Mouse (Mus musculus) lung, postnatal 25 days (tissue): ENCODE measurements around the gene Ccdc61.

ENCODE experiments used
- DNase-seq: peaks from one replicate; pipeline ENCODE4 v3.0.0; 2022; ENCODE audit warnings: low spot score

The Ccdc61 gene

GRCm38 (mm10) chr7:18910241-18910831, at the start of gene Ccdc61:
Ccdc61 (minus strand) TSS chr7:18910415.
- DNase-seq = peak; percentile 99

GRCm38 (mm10) chr7:18959446-18959845, 49.2 kb upstream of the Ccdc61 start:
- peak; percentile 67 for DNase-seq

GRCm38 (mm10) chr7:18958384-18958766, 48.2 kb upstream of the Ccdc61 start:
- no peak for DNase-seq

GRCm38 (mm10) chr7:18957569-18958383, 47.6 kb upstream of the Ccdc61 start:
- peak; percentile 37 for DNase-seq

DNA sequence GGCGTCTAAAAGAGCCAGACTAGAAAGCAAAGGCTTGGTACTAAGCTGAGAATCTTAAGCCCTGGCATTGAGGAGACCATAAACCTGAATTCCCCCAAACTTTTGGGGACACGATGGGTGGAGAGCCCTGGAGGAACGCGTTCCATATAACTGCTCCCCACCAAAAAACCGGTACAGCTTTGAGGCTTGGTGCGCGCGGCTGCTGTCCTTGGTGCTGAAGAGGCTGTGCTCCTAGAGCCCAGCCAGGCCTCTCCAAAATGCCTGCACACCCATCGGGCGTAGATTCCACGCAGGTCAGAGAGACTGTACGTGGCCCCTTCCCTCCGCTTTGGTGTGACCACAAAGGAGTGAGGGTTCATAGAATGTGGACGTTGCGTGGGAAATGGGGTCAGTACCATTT, 41.2 kb upstream of the Ccdc61 start:
- no peak for DNase-seq

DNA sequence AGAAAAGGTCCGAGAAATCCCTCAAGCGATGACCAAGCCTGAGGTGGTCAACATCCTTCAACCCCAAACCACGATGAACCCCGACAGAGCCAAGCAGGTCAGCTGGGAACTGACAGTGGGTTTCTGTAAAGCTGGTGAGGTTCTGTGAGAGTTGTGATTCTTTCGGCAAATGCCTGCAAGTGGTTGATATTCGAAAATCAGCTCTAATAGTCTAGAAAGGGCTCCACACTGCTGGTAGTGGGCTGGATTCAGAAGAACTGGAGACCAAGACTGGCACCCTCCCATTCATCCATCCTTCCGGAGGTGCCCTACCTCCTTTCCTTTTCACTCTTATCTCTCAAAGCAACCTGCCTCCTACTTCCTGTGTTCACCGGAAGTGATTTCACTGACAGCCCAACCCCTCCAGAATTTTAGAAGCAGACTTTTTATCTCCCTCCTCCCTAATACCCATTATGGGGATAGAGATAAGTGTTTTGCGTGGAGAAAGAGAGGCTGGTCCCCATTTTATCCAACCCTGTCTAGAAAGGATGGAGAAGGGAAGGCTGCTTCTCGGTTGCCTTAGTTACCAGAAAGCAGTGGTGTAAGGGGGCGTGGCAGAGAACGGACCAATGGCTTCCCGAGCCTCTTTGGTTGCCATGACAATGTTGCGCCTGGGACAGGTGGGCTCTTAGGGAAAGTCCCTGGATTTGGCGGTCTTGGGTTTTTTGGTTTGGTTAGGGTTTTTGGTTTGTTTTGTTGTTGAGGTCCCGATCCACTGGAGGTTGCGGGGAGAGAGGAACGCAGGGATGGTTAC, 40.5 kb upstream of the Ccdc61 start:
- no peak for DNase-seq

DNA sequence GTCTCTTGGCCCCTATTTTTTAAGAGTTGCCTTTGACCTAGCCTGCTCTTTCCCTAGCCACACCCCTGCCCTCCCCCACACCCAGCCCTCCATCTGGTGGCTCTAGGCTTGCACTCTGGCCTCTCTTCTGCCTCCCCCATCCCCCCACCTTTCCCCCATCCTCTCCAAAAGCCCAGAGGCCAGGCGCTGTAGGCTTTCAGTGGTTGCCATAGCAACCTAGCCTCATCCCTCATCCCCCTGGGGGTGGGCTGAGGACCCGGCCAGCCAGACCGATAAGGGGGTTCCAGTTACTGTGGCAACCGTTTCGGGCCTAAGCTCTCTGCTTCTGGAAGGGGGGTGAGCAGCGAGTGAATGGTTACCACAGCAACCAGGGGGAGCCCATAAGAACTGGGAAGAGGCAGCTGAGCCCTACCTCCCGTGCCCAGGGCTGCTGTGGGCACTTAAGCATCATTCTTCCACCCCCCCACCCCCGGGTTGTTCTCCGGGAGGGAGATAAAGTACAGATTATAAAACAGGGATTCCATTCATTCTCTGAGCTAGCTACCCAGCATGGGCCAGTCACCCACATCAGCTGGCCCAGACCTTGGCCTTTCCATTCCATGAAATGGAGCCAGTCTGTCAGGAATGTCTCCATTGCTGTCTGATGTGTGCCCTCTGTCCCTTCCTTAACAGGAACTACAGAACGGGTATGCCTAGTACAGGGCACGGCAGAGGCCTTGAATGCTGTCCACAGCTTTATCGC, 39.7 kb upstream of the Ccdc61 start:
- DNase-seq = no peak

DNA sequence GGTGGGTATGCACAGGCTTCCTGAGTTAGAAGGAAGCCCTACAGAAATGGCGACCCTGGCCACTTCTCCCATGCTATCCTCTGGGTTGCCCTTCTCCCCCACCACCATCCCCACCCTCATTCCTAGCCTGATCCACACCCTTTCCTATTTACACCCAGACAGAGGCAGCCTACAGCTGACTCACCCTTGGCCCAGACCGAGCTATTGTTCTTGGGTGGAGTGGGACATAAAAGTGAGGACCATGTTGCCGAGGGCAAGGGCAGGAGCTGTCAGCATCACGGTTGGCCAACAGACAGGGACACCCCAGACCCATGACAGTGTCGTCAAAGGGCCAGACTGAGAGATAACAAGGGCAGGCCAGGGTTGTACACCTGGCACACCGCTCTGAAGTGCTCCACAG, 37.9 kb upstream of the Ccdc61 start:
- peak; percentile 87 for DNase-seq

DNA sequence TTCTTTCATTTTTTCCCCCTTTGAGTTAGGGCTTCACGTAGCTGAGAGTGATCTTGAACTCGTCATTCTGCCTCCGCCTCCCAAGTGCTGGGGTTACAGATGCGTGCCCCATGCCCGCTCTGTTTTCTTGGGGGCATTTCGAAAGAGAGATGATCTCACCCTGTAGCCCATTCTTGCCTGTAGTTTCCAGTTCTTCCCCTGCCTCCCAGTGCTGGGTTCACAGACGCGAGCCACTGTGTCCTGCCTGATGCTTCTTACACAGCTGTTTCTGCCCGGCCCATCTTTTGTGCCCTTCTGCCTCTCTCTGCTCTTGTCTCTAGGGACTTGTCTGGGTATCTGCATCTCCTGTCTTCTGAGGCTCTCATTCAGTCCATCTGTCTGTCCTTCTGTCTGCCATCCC, 32.6 kb upstream of the Ccdc61 start:
- DNase-seq = no peak

DNA sequence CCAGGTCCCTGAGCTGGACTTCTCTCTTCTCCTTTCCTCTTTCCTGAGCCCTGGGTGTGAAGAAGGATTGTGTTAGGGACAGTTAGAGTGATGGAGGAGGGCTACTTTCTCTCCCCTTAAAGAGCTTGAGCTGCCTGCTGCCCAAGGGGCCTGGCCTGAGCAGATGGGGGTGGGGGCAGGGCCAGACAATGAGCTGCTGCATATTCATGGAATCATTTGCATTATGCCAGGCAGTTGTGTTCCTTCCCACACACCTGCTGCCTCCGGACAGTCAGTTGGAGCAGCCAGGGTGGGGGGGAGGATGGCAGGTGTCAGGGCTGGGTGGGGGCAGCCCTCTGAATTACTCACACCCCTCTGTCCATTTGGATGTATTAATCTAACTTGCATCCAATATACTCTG, 32.2 kb upstream of the Ccdc61 start:
- DNase-seq = no peak

- peak; percentile 71 for DNase-seq
These were observed 17.5 kb upstream of the Ccdc61 start for GRCm38 (mm10) chr7:18927759-18928158.

DNA sequence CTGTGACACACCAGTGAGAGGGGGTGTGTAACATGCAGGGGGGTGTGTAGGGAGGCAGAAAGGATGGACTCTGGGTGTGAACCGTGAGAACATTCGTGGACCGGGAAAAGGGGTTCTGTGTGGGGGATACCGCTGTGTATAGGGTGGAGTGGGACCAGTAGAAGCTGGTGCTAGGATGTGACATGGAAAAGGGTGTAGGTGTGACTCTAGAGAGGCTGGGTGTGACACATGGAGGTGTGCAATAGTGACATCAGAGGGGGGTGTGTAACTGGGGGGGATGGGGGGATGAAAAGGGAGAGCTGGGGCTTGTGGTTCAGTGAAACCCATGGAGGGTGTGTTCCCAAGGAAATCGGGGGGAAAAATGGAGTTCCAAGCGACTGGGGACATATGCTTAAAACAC, 16.7 kb upstream of the Ccdc61 start:
- no peak for DNase-seq

DNA sequence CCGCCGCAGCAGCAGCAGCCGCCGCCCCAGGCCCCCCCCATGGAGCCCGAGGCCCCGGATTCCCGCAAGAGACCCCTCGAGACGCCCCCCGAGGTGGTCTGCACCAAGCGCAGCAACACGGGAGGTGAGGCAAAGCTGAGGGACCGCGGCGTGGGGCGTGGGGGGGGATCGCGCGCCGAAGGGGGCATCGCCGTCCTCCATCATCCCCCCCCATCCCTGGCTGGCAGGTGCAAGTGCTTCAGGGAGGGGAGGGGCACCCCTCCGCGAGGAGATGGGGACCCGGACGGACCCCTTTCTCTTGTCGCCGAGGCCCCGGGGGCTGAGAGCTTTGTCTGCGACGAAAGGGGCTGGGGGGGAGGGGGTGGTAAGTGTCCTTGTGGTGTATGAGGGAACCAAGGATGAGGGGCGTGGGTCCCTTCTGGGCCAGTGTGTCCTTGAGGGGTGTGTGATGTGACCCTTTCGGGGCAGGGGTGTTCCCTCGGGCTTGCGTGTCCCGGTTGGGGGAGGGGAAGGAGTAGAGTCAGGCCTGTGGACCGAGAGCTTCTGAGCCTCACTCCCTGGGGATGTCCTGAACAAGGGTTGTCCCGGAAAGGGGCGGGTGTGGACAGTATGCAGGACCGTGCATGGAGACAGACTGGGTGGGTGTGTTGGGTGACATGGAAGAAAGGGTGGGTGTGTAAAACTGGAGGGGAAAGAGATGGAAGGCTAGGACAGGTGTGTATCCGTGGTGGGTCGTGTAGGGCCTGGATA, 16.0 kb upstream of the Ccdc61 start:
- DNase-seq = peak; percentile 70

GRCm38 (mm10) chr7:18925162-18925938, 15.1 kb upstream of the Ccdc61 start, which contains the start of gene Nova2:
Nova2 (plus strand) TSS chr7:18925888.
- peak; percentile 90 for DNase-seq

DNA sequence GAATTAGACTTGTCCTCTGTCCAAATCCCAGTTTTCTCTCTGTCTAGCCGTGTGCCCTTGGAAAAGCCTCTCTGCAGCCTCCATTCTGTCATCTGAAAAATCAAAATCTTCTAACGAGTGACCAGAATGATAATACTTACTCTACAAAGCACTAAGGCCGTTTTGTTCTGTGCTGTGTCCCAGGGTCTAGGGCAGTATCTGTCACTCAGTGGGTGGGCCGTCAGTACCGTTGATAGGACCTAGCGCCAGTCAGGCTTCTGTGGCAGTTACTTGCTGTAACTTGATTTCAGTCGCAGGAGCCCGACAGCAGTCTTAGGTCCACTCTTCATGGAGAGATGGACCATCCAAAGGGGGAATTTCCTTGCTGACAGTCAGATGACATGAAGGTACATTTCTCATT, 14.1 kb upstream of the Ccdc61 start:
- DNase-seq = no peak

GRCm38 (mm10) chr7:18923711-18924191, 13.5 kb upstream of the Ccdc61 start:
- no peak for DNase-seq

DNA sequence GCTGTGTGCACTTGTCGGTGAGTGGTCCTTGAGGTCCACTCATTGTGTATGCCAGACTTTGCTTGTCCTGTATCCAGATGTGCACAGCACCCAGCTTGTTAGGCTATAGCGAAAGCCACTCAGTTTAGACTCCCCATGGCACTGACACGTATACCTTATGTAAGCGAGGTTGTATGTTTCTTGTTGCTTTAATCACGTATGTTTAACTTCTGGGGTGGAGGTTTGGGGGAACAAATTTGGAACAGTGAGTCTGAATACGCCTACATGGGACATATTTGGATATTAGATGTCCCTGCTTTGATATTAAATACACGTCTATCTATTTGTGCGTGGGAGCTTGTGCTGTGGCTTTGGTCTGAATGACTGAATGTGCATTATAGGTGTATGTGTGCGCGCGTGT, 13.1 kb upstream of the Ccdc61 start:
- no peak for DNase-seq

DNA sequence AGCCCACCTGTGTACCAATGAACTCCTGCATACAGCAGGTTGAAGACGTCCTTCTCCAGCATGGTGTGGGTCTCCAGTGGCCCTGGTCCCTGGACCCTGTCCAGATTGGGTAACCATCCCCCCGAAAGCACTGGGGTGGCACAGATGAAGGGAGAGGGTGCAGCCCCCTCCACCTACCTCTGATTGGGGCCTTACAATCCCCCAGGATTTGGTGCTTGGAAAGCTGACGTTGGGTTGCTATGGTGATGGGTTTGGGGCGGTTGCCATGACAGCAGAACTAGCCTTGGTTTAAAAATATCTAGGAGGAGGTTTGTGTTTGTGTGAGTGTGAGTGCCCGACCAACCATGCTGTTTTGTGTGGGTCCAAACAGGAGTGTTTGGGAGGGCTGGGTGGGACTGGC, 12.6 kb upstream of the Ccdc61 start:
- DNase-seq = no peak

- DNase-seq = peak; percentile 86
These were observed 10.9 kb upstream of the Ccdc61 start for GRCm38 (mm10) chr7:18921069-18921468.

- DNase-seq = no peak
These were observed 7.7 kb upstream of the Ccdc61 start for GRCm38 (mm10) chr7:18917931-18918330.
